Mouse (Mus musculus) heart, embryonic 11.5 days (tissue): ENCODE results near the gene Zc3h18. TPM values are rescaled to one million over a fixed set of nuclear protein-coding genes. Genes with fewer than 3 reads are reported as not detected.

ENCODE experiments used
- ATAC-seq: fragments of 200-750 bp; cut with Nextera tagmentation; replicated peaks from 2 replicates; pipeline ENCODE4 v1.8.0; 2017; ENCODE audit warnings: moderate library complexity; ENCODE audit not compliant: insufficient number of reproducible peaks, low FRiP score, low TSS enrichment
- H3K27ac ChIP-seq: fragments of 300-500 bp; sonication (generic); 2 replicates; pipeline ENCODE4 v1.5.1; 2014; ENCODE audit warnings: mild to moderate bottlenecking, low read depth, low read length
- H3K27me3 ChIP-seq: fragments of 300-500 bp; sonication (generic); 2 replicates; pipeline ENCODE4 v1.6.1; 2014; ENCODE audit warnings: mild to moderate bottlenecking, low read length, mixed read lengths; ENCODE audit not compliant: control insufficient read depth, insufficient read depth
- H3K36me3 ChIP-seq: fragments of 300-500 bp; sonication (generic); 2 replicates; pipeline ENCODE4 v1.6.1; 2014; ENCODE audit warnings: mild to moderate bottlenecking, low read length, moderate library complexity, mixed read lengths; ENCODE audit not compliant: control insufficient read depth, insufficient read depth
- H3K4me1 ChIP-seq: fragments of 300-500 bp; sonication (generic); 2 replicates; pipeline ENCODE4 v1.6.1; 2014; ENCODE audit warnings: low read length; ENCODE audit not compliant: control insufficient read depth, insufficient read depth
- H3K4me2 ChIP-seq: fragments of 300-500 bp; sonication (generic); 2 replicates; pipeline ENCODE4 v1.6.1; 2014; ENCODE audit warnings: mild to moderate bottlenecking, moderate library complexity
- H3K4me3 ChIP-seq: fragments of 300-500 bp; sonication (generic); 2 replicates; pipeline ENCODE4 v1.5.1; 2014; ENCODE audit warnings: low read depth, low read length
- H3K9ac ChIP-seq: fragments of 300-500 bp; sonication (generic); 2 replicates; pipeline ENCODE4 v1.6.1; 2014; ENCODE audit warnings: mild to moderate bottlenecking, low read depth, low read length, moderate library complexity
- H3K9me3 ChIP-seq: fragments of 300-500 bp; sonication (generic); replicated peaks from 2 replicates; pipeline ENCODE4 v1.6.1; 2016; ENCODE audit warnings: low read length; ENCODE audit not compliant: control insufficient read depth
- WGBS: fragments of 180-500 bp; shearing (Covaris S2); extraction: QIAGEN DNeasy Blood & Tissue Kit; methylation state at CpG from one replicate; pipeline ENCODE4 v1.1.7; 2014; ENCODE audit not compliant: insufficient replicate concordance; 5-methylcytosine and 5-hydroxymethylcytosine counted together
- polyA plus RNA-seq: library from polyadenylated mRNA; unstranded; fragments of >200 nt; fragmentation: Nextera tagmentation; extraction: Ambion mirVana; gene quantifications from 2 replicates; pipeline ENCODE4 v1.2.1, GENCODE M21; 2014

Gene Zc3h18
- polyA plus RNA-seq = 22.2 and 26.8 TPM in 2 replicates

- peaks cover 3% of the 10 kb centered on the region; the same call in 1 of the 2 replicates for H3K36me3 ChIP-seq
- H3K9me3 ChIP-seq = no peaks in the 10 kb centered on the region
- peak within 1 kb of the TSS; percentile 96 for H3K27ac ChIP-seq
- peak within 1 kb of the TSS; percentile 90 for H3K4me3 ChIP-seq
- H3K27me3 ChIP-seq = no peaks in the 10 kb centered on the region
- peak; percentile 88 for ATAC-seq
- under 1% methylated on average over 94 of the region's 107 CpGs for WGBS
- peak within 1 kb of the TSS; percentile 88 for H3K4me2 ChIP-seq
- peaks cover 13% of the 10 kb centered on the region for H3K4me1 ChIP-seq
- H3K9ac ChIP-seq = peak within 1 kb of the TSS; percentile 94
These were observed at the start of gene Zc3h18 for GRCm38 (mm10) chr8:122376365-122377231. Gene Zc3h18 (plus strand): TSS chr8:122376609.

DNA sequence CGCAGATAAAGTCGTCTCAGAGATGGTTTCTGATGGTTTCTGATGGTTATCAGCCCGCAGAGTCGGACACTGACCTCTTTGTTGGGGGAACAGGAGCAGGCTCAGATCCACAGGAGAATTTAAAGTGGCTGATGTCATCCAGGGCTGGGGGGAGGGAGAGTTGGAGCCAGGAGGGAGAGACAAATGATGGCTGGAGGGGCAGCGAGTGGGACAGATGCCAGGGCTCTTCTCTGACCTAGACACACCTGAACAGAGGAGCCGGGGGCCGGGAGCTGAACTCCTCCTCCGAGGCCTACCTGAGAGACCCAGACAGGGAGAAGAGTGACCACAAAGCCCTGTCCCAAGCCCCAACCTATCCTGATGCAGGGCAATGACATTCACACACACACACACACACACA is 47.3 kb upstream of the Zc3h18 start:
- Histone ChIP-seq H3K27me3 (no peaks in the 10 kb centered on the region), H3K4me2 (no peak overlapping the region), H3K4me3 (no peak overlapping the region), H3K4me1 (peaks cover 69% of the 10 kb centered on the region), H3K36me3 (0 out of 2 replicates have a peak, but pooled peaks cover 2% of the 10 kb centered on the region), H3K9me3 (no peaks in the 10 kb centered on the region), H3K27ac (peak overlapping the region; percentile 66), H3K9ac (peak overlapping the region; percentile 29; the same call in 1 of the 2 replicates)
- WGBS = 52% methylated on average over 8 of the region's 8 CpGs
- no peak for ATAC-seq

DNA sequence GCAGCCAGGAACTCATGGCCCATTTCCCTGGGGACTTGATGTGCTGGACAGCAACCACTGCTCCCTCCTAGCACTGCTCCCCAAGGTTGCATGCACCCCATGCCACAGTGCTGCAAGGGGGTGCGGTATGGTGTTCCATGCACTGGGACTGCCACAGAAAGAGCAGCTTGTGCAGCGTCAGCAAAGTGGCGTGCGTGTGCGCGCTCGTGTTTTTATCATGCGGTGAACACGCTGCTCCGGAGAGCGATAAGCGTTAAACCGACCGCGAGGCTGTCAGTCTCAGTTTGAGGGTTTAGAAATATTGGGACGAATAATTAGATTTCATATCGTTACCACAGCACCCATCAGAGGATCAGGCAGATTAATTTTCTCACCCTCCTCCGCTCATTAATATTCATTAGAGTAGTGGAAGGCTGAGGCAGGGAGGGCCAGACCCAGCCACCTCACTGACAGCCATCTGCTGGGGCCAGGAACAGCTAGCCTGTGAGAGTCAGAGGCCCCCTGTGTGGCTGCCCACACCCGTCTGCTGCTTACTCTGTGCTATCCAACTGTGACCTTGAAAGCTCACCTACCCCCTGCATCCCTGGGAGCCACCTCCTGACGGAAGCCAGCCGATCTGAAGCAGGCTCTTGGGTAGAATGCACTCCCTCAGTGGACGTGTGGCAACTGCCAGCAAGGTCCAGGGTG is 46.7 kb upstream of the Zc3h18 start:
- Histone ChIP-seq H3K4me3 (no peak overlapping the region), H3K4me1 (peaks cover 62% of the 10 kb centered on the region), H3K36me3 (peaks cover 6% of the 10 kb centered on the region), H3K27ac (peak overlapping the region; percentile 66), H3K9ac (no peak overlapping the region), H3K4me2 (no peak overlapping the region), H3K27me3 (no peaks in the 10 kb centered on the region), H3K9me3 (no peaks in the 10 kb centered on the region)
- 66% methylated on average over 22 of the region's 22 CpGs for WGBS
- no peak for ATAC-seq

DNA sequence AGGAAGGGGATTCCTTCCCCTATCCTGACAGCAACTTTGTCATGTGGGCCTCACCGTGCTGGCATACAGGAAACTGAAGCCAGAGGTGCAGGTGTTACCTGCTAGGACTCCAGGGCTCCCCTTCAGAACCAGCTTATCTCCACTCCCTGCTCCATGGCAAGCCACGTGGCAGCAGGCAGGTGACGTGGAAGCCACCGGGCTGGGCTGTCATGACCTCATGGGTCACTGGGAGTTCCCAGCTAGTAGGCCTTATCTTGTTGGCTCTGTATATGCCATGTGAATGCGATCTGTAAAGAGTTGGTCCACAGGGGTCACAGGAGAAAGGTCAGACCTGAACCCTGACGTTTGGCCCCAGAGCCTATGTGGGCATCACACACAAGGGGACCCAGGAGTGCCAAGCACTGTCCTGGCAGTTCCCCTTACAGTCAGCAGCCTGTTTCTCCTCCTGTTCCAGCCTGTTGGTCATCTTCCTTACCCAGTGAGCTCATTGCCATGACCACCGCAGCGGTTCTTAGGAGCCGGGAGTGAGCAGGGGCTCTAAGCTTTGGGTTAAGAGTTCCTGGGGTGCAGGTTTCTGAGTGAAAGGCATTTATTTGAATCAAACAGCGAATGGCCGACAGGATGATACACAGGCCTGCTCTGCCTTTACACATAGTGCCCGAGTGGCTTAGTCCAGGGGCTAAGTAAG is 45.8 kb upstream of the Zc3h18 start:
- no peaks in the 10 kb centered on the region; the same call in 1 of the 2 replicates for H3K27me3 ChIP-seq
- no peak overlapping the region for H3K4me3 ChIP-seq
- WGBS = 59% methylated on average over 12 of the region's 12 CpGs
- peaks cover 12% of the 10 kb centered on the region for H3K36me3 ChIP-seq
- ATAC-seq = peak; percentile 37; the same call in 1 of the 2 replicates
- H3K4me2 ChIP-seq = no peak overlapping the region
- H3K9me3 ChIP-seq = no peaks in the 10 kb centered on the region
- no peak overlapping the region for H3K9ac ChIP-seq
- H3K4me1 ChIP-seq = peaks cover 57% of the 10 kb centered on the region
- peak overlapping the region; percentile 66 for H3K27ac ChIP-seq

DNA sequence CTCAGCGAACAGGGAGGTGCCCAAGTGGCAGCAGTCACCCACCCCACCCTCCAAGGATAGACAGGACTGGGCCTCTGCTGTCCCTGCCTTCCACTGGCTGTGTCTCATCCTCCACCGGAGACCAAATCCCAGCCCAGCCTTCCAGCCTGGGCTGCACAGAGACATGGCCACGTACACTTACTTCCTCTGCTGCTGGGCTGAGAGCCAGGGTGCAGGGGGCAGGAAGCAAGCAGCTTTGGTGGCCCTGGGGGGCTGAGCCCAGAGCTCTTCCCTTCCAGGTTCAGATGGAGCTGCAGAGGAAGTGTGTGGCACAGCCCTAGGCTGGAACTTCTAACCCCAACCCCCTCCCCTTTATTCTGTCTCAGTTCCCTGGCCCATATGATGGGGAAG is 45.3 kb upstream of the Zc3h18 start:
- Histone ChIP-seq H3K9ac (no peak overlapping the region), H3K36me3 (peaks cover 17% of the 10 kb centered on the region), H3K27ac (peak overlapping the region; percentile 66; the same call in 1 of the 2 replicates), H3K4me3 (no peak overlapping the region), H3K4me1 (peaks cover 57% of the 10 kb centered on the region), H3K9me3 (no peaks in the 10 kb centered on the region), H3K4me2 (no peak overlapping the region), H3K27me3 (no peaks in the 10 kb centered on the region; the same call in 1 of the 2 replicates)
- 61% methylated on average over 3 of the region's 3 CpGs for WGBS
- ATAC-seq = no peak; the same call in 1 of the 2 replicates

DNA sequence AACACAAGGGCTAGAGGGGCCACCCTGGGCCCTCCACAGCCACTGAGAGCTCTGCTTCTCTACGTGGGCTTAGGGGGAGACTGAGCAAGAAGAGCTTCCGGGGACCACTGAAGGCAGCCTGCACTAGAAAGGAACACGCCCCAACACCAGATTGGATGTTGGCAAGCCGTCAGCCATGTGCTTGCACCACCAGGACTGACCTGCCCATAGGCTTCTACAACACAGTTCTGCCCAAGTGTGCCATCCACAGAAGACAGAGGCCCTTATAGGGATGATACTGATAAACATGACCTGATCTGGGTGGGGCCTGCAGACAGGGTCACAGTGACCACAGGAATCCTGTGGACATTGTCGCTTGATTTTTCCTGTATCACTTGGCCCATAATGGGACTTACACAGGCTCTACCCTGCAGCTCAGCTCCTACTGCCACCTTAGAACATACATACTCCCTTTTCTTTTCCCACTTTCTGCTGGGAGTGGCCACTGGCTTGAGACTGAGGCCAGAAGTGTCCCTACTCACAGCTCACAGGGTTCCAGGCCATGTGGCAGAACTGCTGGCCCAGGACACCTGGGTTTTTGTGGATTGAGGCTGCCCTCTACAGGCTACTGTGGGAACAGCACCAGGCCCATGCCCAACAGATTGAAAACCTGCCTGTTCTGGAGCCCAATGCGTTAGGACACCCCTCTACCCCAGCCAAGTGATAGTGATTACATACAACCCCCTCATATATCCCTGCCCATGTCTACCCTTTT is 43.5 kb upstream of the Zc3h18 start:
- Histone ChIP-seq H3K27me3 (no peaks in the 10 kb centered on the region; the same call in 1 of the 2 replicates), H3K9ac (no peak overlapping the region; the same call in 1 of the 2 replicates), H3K27ac (no peak overlapping the region), H3K36me3 (peaks cover 27% of the 10 kb centered on the region), H3K4me1 (peaks cover 49% of the 10 kb centered on the region), H3K4me2 (no peak overlapping the region), H3K9me3 (no peaks in the 10 kb centered on the region), H3K4me3 (no peak overlapping the region)
- WGBS = 72% methylated on average over 6 of the region's 6 CpGs
- ATAC-seq = no peak

DNA sequence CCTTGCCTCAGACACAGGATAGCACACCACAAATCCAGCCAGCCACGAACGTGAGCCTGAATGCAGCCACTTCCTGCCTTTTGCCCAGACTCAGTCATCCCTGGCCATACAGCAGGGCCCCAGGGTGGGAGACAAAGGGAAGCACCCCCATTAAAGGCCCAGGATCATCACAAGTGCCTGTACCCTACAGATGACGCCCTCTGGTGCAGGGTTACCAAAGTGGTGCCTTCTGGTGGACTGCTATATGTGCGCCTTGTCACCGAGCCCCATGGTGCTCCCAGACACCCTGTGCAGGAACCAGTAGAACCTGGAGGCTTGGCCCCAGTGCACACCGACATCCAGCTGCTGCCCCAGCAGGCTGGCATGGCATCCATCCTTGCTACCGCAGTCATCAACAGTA is 42.9 kb upstream of the Zc3h18 start:
- ATAC-seq = no peak
- H3K27me3 ChIP-seq = no peaks in the 10 kb centered on the region; the same call in 1 of the 2 replicates
- peaks cover 44% of the 10 kb centered on the region for H3K4me1 ChIP-seq
- H3K4me2 ChIP-seq = no peak overlapping the region
- no peaks in the 10 kb centered on the region for H3K9me3 ChIP-seq
- peaks cover 27% of the 10 kb centered on the region for H3K36me3 ChIP-seq
- H3K4me3 ChIP-seq = no peak overlapping the region
- WGBS = 89% methylated on average over 7 of the region's 7 CpGs
- no peak overlapping the region for H3K9ac ChIP-seq
- H3K27ac ChIP-seq = no peak overlapping the region
